Mouse (Mus musculus) intestine, embryonic 15.5 days (tissue): Measurements from ENCODE around the gene Prnp. TPM values are rescaled to one million over a fixed set of nuclear protein-coding genes. Genes with fewer than 3 reads are reported as not detected.

ENCODE experiments used
- polyA plus RNA-seq: library from polyadenylated mRNA; unstranded; fragments of >200 nt; fragmentation: Nextera tagmentation; extraction: Ambion mirVana; gene quantifications from 2 replicates; pipeline ENCODE4 v1.2.1, GENCODE M21; 2015

Prnp gene
- polyA plus RNA-seq, 1 experiment from 2014 or later = 62.3 TPM

Other genes starting within 250 kb of the Prnp start
- gene Erv3, start 50.2 kb upstream of the Prnp start, polyA plus RNA-seq = not detected in 2 replicates
- gene Prn, start within 50 bp of the Prnp start, polyA plus RNA-seq = 0.25 TPM in 1 of 2 replicates, not detected in the other
- gene Prnd, start 40.9 kb downstream of the Prnp start, polyA plus RNA-seq = 30.3 and 34.6 TPM in 2 replicates
- gene Rassf2, start 120.3 kb downstream of the Prnp start, polyA plus RNA-seq = 7.6 and 8.0 TPM in 2 replicates
- gene Slc23a2, start 235.2 kb downstream of the Prnp start, polyA plus RNA-seq = 12.8 and 13.0 TPM in 2 replicates